20 mouse cellular contexts compared by ENCODE assay signal in the genomic region with DNA sequence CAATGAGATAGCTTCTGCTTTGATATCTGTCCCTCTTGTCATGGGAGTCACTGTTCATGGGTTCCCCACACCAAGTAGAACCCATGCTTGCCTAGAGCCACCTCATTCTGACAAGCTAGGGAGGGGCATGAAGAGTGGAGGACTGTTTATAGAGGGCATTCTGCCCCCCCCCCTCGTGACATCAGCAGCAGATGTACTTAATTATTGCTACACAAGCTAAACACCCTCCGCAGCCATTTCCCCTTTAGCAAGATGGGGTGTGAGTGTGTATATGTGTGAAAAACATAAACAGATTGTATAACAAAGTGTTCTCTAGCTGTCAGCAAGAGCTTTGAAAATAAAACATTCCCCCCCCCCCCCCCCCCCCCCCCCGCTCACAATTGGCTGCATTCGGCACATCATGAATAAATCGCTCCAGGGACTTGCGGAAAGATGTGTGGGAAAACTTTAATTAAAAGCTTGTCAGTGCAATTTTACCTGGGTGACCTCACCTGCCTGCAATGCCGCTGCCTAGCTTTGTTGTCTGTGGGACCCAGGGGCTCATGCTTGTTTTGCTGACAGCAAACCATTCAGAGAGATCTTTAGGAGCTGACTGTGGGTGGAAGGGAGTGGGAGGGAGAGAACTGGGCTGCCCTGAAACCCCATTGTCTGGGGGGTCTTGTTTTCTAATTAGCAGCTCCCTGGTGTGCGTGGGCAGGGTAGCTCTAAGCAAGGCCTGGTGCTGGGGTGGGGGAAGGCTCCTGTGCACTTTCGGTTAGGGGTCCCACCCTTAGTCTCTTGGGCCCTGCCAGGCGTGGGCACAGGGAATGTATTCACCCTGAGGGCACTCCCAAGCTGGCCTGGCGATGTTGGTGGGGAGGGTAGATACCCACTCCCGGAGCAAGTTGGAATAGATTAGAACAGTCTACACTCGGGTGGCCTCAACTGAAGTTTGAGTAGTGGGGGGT.
DNase-seq lines count a peak whose midpoint lies in the region; ATAC-seq and TF ChIP-seq lines count a peak whose summit lies in the region.
"Had no signal": no experiment of that assay in that cellular context is flagged by ENCODE, and none has a peak within 500 bp of the region (broad histone marks: within the 10 kb centered on the region; RNA-seq: fewer than 3 reads in every experiment).

No protein-coding gene starts in this region.

- no peak overlapping the region for H3K4me2 ChIP-seq in forebrain, postnatal 0 days (ENCODE audit: low read depth)
- H3K4me2 ChIP-seq: limb, embryonic 12.5 days; lung, embryonic 15.5 days had no signal

- ATAC-seq in forebrain, postnatal 0 days, result 0 out of 2 replicates have a peak, but pooled peaks have one; percentile 12
- ATAC-seq: activated CD4-positive, CD25-positive, alpha-beta regulatory T cell, adult 4 months had no signal

- TF ChIP-seq CTCF in forebrain, postnatal 0 days (IDR thresholded peaks at IDR 0.05; ENCODE audit: low read depth), result no peak

- H3K9ac ChIP-seq in forebrain, postnatal 0 days, result no peak overlapping the region
- H3K9ac ChIP-seq: limb, embryonic 12.5 days; liver, embryonic 14.5 days; lung, embryonic 15.5 days had no signal

- H3K4me3 ChIP-seq in forebrain, postnatal 0 days (ENCODE audit: low read depth, low read length), result no peak overlapping the region
- H3K4me3 ChIP-seq: hindbrain, embryonic 10.5 days; limb, embryonic 12.5 days; lung, embryonic 15.5 days had no signal

- peak; percentile 84 for DNase-seq in heart, adult 11 months
- no peak for DNase-seq in heart, postnatal 36 days
- DNase-seq in right cerebral cortex, adult 18-20 months, result peak; percentile 1
- no peak for DNase-seq in right cerebral cortex, postnatal 4 days
- DNase-seq in forebrain, postnatal 0 days, result peak; percentile 9
- DNase-seq in kidney, postnatal 36 days, result no peak
- DNase-seq in lung, postnatal 14 days, result no peak
- DNase-seq: adrenal gland, postnatal 14 days; cerebellum, adult 18-20 months; cerebellum, postnatal 36 days; gastrocnemius, postnatal 25 days; kidney, adult 8-10 months; layer of hippocampus, adult 9-11 months; thymus, postnatal 25 days had no signal

- no peaks in the 10 kb centered on the region for H3K4me1 ChIP-seq in forebrain, postnatal 0 days (ENCODE audit: insufficient read depth)
- H3K4me1 ChIP-seq: limb, embryonic 12.5 days; lung, embryonic 15.5 days had no signal

- no peak overlapping the region for H3K27ac ChIP-seq in forebrain, postnatal 0 days (ENCODE audit: low read depth, low read length)
- H3K27ac ChIP-seq: hindbrain, embryonic 10.5 days; limb, embryonic 12.5 days; liver, embryonic 14.5 days; lung, embryonic 15.5 days had no signal

- H3K36me3 ChIP-seq in forebrain, postnatal 0 days (ENCODE audit: insufficient read depth), result no peaks in the 10 kb centered on the region
- H3K36me3 ChIP-seq: G1E; hindbrain, embryonic 10.5 days; limb, embryonic 12.5 days; lung, embryonic 15.5 days had no signal

- no peaks in the 10 kb centered on the region for H3K9me3 ChIP-seq in forebrain, postnatal 0 days (ENCODE audit: low read length)
- H3K9me3 ChIP-seq: hindbrain, embryonic 10.5 days; limb, embryonic 12.5 days; lung, embryonic 15.5 days had no signal

- intact Hi-C loops in heart, postnatal 36 days (cut with DNase I), result no loop called here

- no peaks in the 10 kb centered on the region for H3K27me3 ChIP-seq in forebrain, postnatal 0 days (ENCODE audit: insufficient read depth, low read length)
- H3K27me3 ChIP-seq: lung, embryonic 15.5 days had no signal

- 29% methylated on average over 10 of the region's 13 CpGs for WGBS in forebrain, postnatal 0 days

Comparison
In these comparisons a context has a peak if more than half of its experiments do, and no peak if none do; other contexts are left out.
1. DNase-seq: peak in heart, adult 11 months (single experiment), right cerebral cortex, adult 18-20 months (single experiment) and forebrain, postnatal 0 days (single experiment); none in heart, postnatal 36 days (0 of 2), right cerebral cortex, postnatal 4 days (single experiment), kidney, postnatal 36 days (0 of 2) and lung, postnatal 14 days (single experiment).